Mouse (Mus musculus) ES-E14 (cell line): Measurements from ENCODE around the gene Pnpla3. TPM values are rescaled to one million over a fixed set of nuclear protein-coding genes. Genes with fewer than 3 reads are reported as not detected.
A peak's percentile ranks its signal among the peaks of the same experiment; 100 is the strongest.

Experiments
- DNase-seq: peaks from one replicate; pipeline ENCODE4 v3.0.0-alpha.2; 2013; ENCODE audit warnings: low read depth, low spot score
- H3K27ac ChIP-seq: 2 replicates; pipeline ENCODE4 v1.5.1; 2012; ENCODE audit warnings: low read depth, mild to moderate bottlenecking, low read length, moderate library complexity, mixed read lengths; ENCODE audit not compliant: poor library complexity, insufficient read depth, severe bottlenecking
- H3K36me3 ChIP-seq: 2 replicates; pipeline ENCODE4 v1.6.1; 2012; ENCODE audit warnings: mild to moderate bottlenecking, low read length, moderate library complexity, mixed read lengths; ENCODE audit not compliant: control insufficient read depth, poor library complexity, insufficient read depth, severe bottlenecking
- H3K4me1 ChIP-seq, 2 experiments: fragments of 150-350 bp in 1 of 2; sonication (generic) in 1 of 2; 2 replicates each; pipeline ENCODE4 v1.6.1; 2012; ENCODE audit warnings: low read length in 2 of 2, mild to moderate bottlenecking in 1 of 2, mixed read lengths in 1 of 2; ENCODE audit not compliant: control insufficient read depth in 2 of 2, insufficient read depth in 2 of 2, poor library complexity in 1 of 2
- H3K4me3 ChIP-seq, 2 experiments: fragments of 150-350 bp in 1 of 2; sonication (generic) in 1 of 2; 2 replicates each; pipeline ENCODE4 v1.5.1; 2012; ENCODE audit warnings: low read length in 2 of 2, low read depth in 1 of 2, mild to moderate bottlenecking in 1 of 2, mixed read lengths in 1 of 2; ENCODE audit not compliant: insufficient read depth in 1 of 2, poor library complexity in 1 of 2, severe bottlenecking in 1 of 2
- H3K9ac ChIP-seq: 2 replicates; pipeline ENCODE4 v1.6.1; 2012; ENCODE audit warnings: low read depth, mild to moderate bottlenecking, low read length, mixed read lengths; ENCODE audit not compliant: poor library complexity, insufficient read depth, severe bottlenecking
- H3K9me3 ChIP-seq: fragments of 150-350 bp; sonication (generic); 2 replicates; pipeline ENCODE4 v1.6.1; 2012; ENCODE audit warnings: low read depth, mild to moderate bottlenecking, low read length; ENCODE audit not compliant: control insufficient read depth, insufficient read depth
- CHD2 ChIP-seq: IDR thresholded peaks from 2 replicates; pipeline ENCODE4 v1.6.1; 2014; ENCODE audit warnings: mild to moderate bottlenecking, low read depth, low read length, inconsistent platforms
- HCFC1 ChIP-seq: IDR thresholded peaks from 2 replicates; pipeline ENCODE4 v1.6.1; 2012; ENCODE audit warnings: low read length, inconsistent platforms, borderline replicate concordance; ENCODE audit not compliant: insufficient read depth
- MAFK ChIP-seq: IDR thresholded peaks from 2 replicates; pipeline ENCODE4 v1.6.1; 2014; ENCODE audit warnings: mild to moderate bottlenecking, low read depth, low read length, inconsistent platforms; ENCODE audit not compliant: insufficient read depth
- ZC3H11A ChIP-seq: IDR thresholded peaks from 2 replicates; pipeline ENCODE4 v1.6.1; 2012; ENCODE audit warnings: low read depth, mild to moderate bottlenecking, inconsistent platforms, low read length, borderline replicate concordance
- ZNF384 ChIP-seq: IDR thresholded peaks from 2 replicates; pipeline ENCODE4 v1.6.1; 2012; ENCODE audit warnings: low read depth, low read length, inconsistent platforms
- in situ Hi-C, 2 experiments: fragments of 600-800 bp; cut with MboI; formaldehyde crosslinking; loops; one replicate each; pipeline ENCODE4 v1.15.1; 2025; ENCODE audit warnings: low sequenced_read_pairs in 2 of 2, inconsistent platforms in 1 of 2; ENCODE audit not compliant: unreplicated experiment in 2 of 2
- total RNA-seq: library from RNA; depleted of rRNA; stranded (reverse); fragments of 300-350 nt; gene quantifications from 2 replicates; pipeline ENCODE4 v1.2.3, GENCODE M21; 2012

Gene Pnpla3
- total RNA-seq, 1 experiment = 4.1 TPM

DNA sequence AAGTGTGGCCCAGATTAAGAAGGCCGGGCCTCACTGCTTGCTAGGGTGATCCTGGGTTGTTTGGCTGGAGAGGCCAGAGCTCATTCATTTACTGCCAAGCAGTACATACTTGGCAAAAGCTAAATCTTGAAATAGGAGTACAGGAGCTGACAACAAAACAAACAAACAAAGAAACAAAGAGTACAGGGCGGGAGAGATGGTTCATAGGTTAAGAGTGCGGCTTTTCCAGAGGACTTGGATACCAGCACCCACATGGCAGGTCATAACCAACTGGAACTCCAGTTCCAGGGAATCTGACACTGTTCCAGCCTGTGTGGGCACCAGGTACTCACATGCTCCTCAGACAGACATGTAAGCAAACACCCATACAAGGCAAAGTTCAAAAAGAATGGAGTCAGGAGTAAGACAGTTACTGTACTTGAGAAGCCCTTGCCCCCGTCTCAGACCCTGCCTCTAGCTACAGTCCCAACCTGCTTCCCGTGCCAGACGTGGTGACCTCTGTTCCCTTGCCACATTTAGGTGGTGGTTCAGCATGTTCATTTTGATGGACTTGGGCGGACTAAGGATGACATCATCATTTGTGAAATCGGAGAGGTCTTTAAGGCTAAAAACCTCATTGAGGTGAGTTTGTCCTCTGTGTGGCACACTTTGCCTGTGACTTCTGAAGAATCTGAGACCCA, 29.0 kb downstream of the Pnpla3 start:
- TF ChIP-seq ZNF384 (no peak), ZC3H11A (no peak), MAFK (no peak), HCFC1 (no peak), CHD2 (no peak)
- Histone ChIP-seq H3K9ac (no peak overlapping the region), H3K9me3 (no peaks in the 10 kb centered on the region), H3K36me3 (peaks cover 62% of the 10 kb centered on the region), H3K4me3 (no peak overlapping the region), H3K27ac (no peak overlapping the region), H3K4me1 (peaks cover 3 to 6% of the 10 kb centered on the region in 2 experiments; a peak in 2 of 4 replicates)
- DNase-seq = no peak
- in situ Hi-C loops = no loop called here

DNA sequence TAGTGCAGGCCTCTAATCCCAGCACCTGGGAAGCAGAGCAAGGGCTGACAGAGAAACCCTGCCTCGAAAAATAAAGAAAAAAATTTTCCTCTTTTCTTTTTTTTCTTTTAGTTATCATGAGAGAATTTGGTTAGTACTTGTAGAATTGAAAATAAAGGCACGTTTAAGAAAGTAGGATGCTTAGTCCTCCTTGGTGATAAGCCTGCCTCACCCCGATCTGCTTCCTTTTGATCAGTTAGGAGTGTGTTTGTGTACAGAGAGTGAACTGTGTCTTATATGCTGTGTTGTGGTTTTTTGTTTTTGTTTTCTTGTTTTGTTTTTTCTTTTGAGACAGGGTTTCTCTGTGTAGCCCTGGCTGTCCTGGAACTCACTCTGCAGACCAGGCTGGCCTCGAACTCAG, 39.7 kb downstream of the Pnpla3 start:
- H3K9ac ChIP-seq = no peak overlapping the region
- peaks cover 0 to 5% of the 10 kb centered on the region in 2 experiments; a peak in 1 of 4 replicates for H3K4me1 ChIP-seq
- no peak for TF ChIP-seq ZC3H11A
- no peak for TF ChIP-seq ZNF384
- TF ChIP-seq CHD2 = no peak
- no peak for TF ChIP-seq MAFK
- no peak for TF ChIP-seq HCFC1
- H3K9me3 ChIP-seq = no peaks in the 10 kb centered on the region
- H3K4me3 ChIP-seq = no peak overlapping the region
- H3K27ac ChIP-seq = no peak overlapping the region
- no peak for DNase-seq
- in situ Hi-C loops = no loop called here
- peaks cover 74% of the 10 kb centered on the region for H3K36me3 ChIP-seq

DNA sequence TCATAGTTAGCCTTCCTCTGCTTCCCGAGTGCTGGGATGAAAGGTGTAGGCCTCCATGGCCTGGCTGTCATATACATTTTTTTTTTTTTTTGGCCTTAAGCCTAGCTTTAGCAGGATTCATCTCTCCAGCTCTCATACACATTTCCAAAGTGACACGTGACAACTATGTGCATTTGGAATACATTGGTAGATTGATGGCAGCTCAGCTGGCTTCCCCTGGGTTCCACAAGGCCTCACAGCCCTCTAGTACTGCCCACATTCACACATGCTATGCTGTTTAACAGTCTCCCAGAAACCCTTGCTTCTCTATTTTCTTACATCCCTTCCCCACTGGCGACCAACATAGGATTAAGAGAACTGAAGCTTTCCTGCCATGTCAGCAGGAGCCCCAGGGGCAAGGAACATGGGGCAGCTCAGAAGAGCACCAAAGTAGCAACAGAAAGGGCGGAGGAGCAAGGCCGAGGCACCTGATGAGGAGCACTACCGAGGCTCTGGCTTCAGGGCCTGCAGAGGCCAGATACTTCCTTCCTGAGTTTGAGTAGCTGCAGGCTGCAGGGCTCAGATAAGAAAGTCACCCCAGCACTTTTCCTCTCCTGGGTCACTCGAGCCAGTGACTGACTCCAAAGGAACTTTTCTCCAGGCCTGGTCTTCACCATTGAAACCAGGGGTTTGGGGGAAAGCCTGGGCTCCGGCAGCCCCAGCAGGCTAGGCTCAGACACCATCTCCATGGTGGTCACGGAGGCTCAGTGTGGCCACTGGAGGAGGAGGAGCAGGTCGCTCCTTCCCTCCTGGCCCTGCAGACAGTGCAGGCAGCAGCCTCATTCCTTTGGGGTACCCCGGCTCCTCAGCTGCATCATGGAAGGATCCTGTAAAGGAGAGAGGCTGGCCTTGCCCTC, 42.1 kb downstream of the Pnpla3 start:
- in situ Hi-C loops = no loop called here
- no peak for DNase-seq
- peaks cover 0 to 7% of the 10 kb centered on the region in 2 experiments; a peak in 1 of 4 replicates for H3K4me1 ChIP-seq
- no peaks in the 10 kb centered on the region for H3K9me3 ChIP-seq
- TF ChIP-seq HCFC1 (no peak), CHD2 (no peak), ZC3H11A (no peak), ZNF384 (no peak), MAFK (no peak)
- no peak overlapping the region for H3K27ac ChIP-seq
- H3K9ac ChIP-seq = no peak overlapping the region
- H3K4me3 ChIP-seq = no peak overlapping the region
- H3K36me3 ChIP-seq = peaks cover 67% of the 10 kb centered on the region

DNA sequence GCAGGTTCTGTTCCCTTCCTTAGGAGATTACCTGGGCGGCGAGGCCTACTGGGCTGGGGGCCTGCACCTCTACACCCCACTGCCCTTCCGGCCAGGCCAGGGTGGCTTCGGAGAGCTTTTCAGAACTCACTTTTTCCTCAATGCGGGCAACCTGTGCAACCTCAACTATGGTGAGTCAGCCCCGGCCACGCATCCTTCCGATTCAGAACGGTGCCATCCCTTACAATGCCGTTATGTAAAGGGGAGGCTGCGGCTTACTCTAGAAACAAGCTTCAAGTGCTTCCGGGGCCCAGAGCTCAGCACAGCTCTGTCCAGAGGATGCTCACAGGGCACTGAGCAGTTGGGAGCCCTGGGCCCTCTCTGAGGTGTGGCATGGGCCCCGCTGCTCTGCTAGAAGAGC, 42.8 kb downstream of the Pnpla3 start:
- TF ChIP-seq MAFK (peak; percentile 48; the same call in 1 of the 2 replicates), CHD2 (no peak), HCFC1 (no peak)
- DNase-seq = no peak
- peaks cover 64% of the 10 kb centered on the region for H3K36me3 ChIP-seq
- H3K27ac ChIP-seq = no peak overlapping the region
- no peak overlapping the region for H3K9ac ChIP-seq
- in situ Hi-C loops = no loop called here
- no peak overlapping the region for H3K4me3 ChIP-seq
- peaks cover 0 to 14% of the 10 kb centered on the region in 2 experiments; a peak in 1 of 4 replicates for H3K4me1 ChIP-seq
- no peaks in the 10 kb centered on the region for H3K9me3 ChIP-seq

DNA sequence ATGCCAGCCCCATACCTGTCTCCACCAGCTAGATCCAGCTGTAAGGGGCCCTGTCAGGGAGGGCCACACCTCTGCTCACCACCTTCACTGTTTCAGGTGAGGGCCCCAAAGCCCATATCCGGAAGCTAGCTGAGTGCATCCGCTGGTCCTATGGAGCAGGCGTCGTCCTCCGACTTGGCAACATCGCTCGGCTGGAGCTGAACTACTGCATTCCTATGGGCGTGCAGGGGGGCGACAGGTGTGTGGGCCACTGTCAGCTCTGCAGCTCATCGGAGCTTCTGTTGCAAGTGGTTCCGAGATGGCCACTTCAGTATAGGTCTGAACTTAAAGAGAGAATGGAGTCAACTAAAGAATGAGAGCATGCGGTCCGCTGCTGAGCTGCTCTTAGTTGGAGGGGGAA, 43.3 kb downstream of the Pnpla3 start:
- DNase-seq = no peak
- H3K9ac ChIP-seq = no peak overlapping the region
- H3K36me3 ChIP-seq = peaks cover 59% of the 10 kb centered on the region
- peaks cover 0 to 14% of the 10 kb centered on the region in 2 experiments; a peak in 1 of 4 replicates for H3K4me1 ChIP-seq
- H3K27ac ChIP-seq = no peak overlapping the region
- no peaks in the 10 kb centered on the region for H3K9me3 ChIP-seq
- no peak for TF ChIP-seq ZNF384
- TF ChIP-seq ZC3H11A = no peak
- TF ChIP-seq HCFC1 = no peak
- no peak for TF ChIP-seq MAFK
- TF ChIP-seq CHD2 = no peak
- H3K4me3 ChIP-seq = no peak overlapping the region
- in situ Hi-C loops = no loop called here
